ENCODE assay signal across 15 mouse cellular contexts in the genomic region with DNA sequence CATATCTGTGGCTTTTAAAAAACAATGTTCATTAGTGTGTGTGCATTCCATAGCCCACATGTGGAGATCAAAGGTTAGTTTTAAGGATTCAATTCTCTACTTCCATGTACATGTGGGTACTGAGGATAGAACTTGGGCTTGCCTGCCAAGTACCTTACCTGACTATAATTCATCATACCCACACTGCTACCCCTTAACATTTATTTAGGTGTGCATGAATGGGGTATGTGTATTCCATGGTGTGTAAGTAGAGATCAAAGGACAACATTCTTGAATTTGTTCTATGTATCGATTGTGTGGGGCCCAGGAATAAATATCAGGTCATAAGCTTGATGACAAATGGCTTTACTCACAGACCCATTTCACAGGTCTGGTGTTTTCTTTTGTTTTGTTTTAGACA.
"Had no signal": no experiment of that assay in that cellular context is flagged by ENCODE, and none has a peak within 500 bp of the region (broad histone marks: within the 10 kb centered on the region; RNA-seq: fewer than 3 reads in every experiment).

No protein-coding gene starts in this region.

- ATAC-seq: midbrain, embryonic 15.5 days had no signal

- H3K4me1 ChIP-seq: limb, embryonic 10.5 days; midbrain, embryonic 12.5 days; midbrain, embryonic 15.5 days; neural tube, embryonic 12.5 days; neural tube, embryonic 15.5 days had no signal

- DNase-seq: liver; liver, embryonic 13.5 days; retina, postnatal 1 day; thymus, adult 2 months; thymus, postnatal 14 days; thymus, postnatal 4 days had no signal

- H3K27me3 ChIP-seq: limb, embryonic 13.5 days; liver, embryonic 13.5 days; midbrain, embryonic 12.5 days; midbrain, embryonic 15.5 days; neural tube, embryonic 12.5 days; neural tube, embryonic 15.5 days had no signal

- H3K36me3 ChIP-seq: limb, embryonic 10.5 days; limb, embryonic 13.5 days; liver, embryonic 13.5 days; midbrain, embryonic 12.5 days; midbrain, embryonic 15.5 days; neural tube, embryonic 12.5 days; neural tube, embryonic 15.5 days had no signal

- H3K4me2 ChIP-seq: limb, embryonic 13.5 days; liver, embryonic 13.5 days; lung, embryonic 14.5 days; midbrain, embryonic 12.5 days; midbrain, embryonic 15.5 days; neural tube, embryonic 12.5 days; neural tube, embryonic 15.5 days had no signal

- H3K9me3 ChIP-seq: limb, embryonic 10.5 days; liver, embryonic 13.5 days; midbrain, embryonic 12.5 days; midbrain, embryonic 15.5 days; neural tube, embryonic 12.5 days; neural tube, embryonic 15.5 days had no signal

- H3K4me3 ChIP-seq: limb, embryonic 10.5 days; limb, embryonic 13.5 days; liver, embryonic 13.5 days; midbrain, embryonic 12.5 days; midbrain, embryonic 15.5 days; neural tube, embryonic 12.5 days; neural tube, embryonic 15.5 days had no signal

- H3K27ac ChIP-seq: kidney, postnatal 0 days; limb, embryonic 10.5 days; limb, embryonic 13.5 days; liver, embryonic 13.5 days; macrophage; midbrain, embryonic 12.5 days; midbrain, embryonic 15.5 days; neural tube, embryonic 12.5 days; neural tube, embryonic 15.5 days had no signal

- H3K9ac ChIP-seq: limb, embryonic 13.5 days; liver, embryonic 13.5 days; lung, embryonic 14.5 days; midbrain, embryonic 12.5 days; midbrain, embryonic 15.5 days; neural tube, embryonic 12.5 days; neural tube, embryonic 15.5 days had no signal
